Mouse (Mus musculus): ENCODE data around the gene Ppa1. TPM values are rescaled to one million over a fixed set of nuclear protein-coding genes. Genes with fewer than 3 reads are reported as not detected.

Ppa1 gene
- polyA plus RNA-seq, 2 experiments: 119 to 161 TPM

- no peak for DNase-seq (ENCODE audit: low spot score)
- no peak overlapping the region for H3K4me2 ChIP-seq (replicated peaks; ENCODE audit: low read depth, low read length, severe bottlenecking)
- H3K4me3 ChIP-seq (replicated peaks; ENCODE audit: low read length): no peak overlapping the region; the same call in 1 of the 2 replicates
Measured at GRCm38 (mm10) chr10:61624771-61625170, 23.6 kb upstream of the Ppa1 start.

GRCm38 (mm10) chr10:61625381-61626257 lies 22.7 kb upstream of the Ppa1 start:
- ATAC-seq (ENCODE audit: low FRiP score, low read depth) (no peak), DNase-seq (ENCODE audit: low spot score) (no peak)
- Histone ChIP-seq H3K27ac (replicated peaks; ENCODE audit: low read depth, low read length) (no peak overlapping the region), H3K4me2 (replicated peaks; ENCODE audit: low read depth, low read length, severe bottlenecking) (peak overlapping the region; percentile 86), H3K9ac (ENCODE audit: low read depth, low read length, severe bottlenecking) (peak overlapping the region; percentile 43), H3K4me1 (ENCODE audit: control insufficient read depth, insufficient read depth, low read length) (peaks cover 4% of the 10 kb centered on the region), H3K27me3 (ENCODE audit: control insufficient read depth, insufficient read depth, low read length) (peaks cover 23% of the 10 kb centered on the region), H3K9me3 (ENCODE audit: control insufficient read depth, low read length) (no peaks in the 10 kb centered on the region), H3K36me3 (ENCODE audit: control insufficient read depth, insufficient read depth, low read length) (no peaks in the 10 kb centered on the region), H3K4me3 (replicated peaks; ENCODE audit: low read length) (peak overlapping the region; percentile 43)
- TF ChIP-seq POLR2A (IDR thresholded peaks at IDR 0.05; ENCODE audit: borderline replicate concordance, extremely low read depth, insufficient read depth, insufficient read length): no peak
- WGBS: 3% methylated on average over 68 of the region's 74 CpGs

More at GRCm38 (mm10) chr10:61624771-61625170, 23.6 kb upstream of the Ppa1 start:
- H3K27ac ChIP-seq (replicated peaks; ENCODE audit: low read depth, low read length): no peak overlapping the region
- no peak for TF ChIP-seq POLR2A (IDR thresholded peaks at IDR 0.05; ENCODE audit: borderline replicate concordance, extremely low read depth, insufficient read depth, insufficient read length)
- H3K9ac ChIP-seq (ENCODE audit: low read depth, low read length, severe bottlenecking): no peak overlapping the region
- H3K9me3 ChIP-seq (ENCODE audit: control insufficient read depth, low read length): no peaks in the 10 kb centered on the region
- 33% methylated on average over 5 of the region's 5 CpGs for WGBS
- H3K36me3 ChIP-seq (ENCODE audit: control insufficient read depth, insufficient read depth, low read length): no peaks in the 10 kb centered on the region
- H3K4me1 ChIP-seq (ENCODE audit: control insufficient read depth, insufficient read depth, low read length): peaks cover 4% of the 10 kb centered on the region
- ATAC-seq (ENCODE audit: low FRiP score, low read depth): no peak
- peaks cover 23% of the 10 kb centered on the region for H3K27me3 ChIP-seq (ENCODE audit: control insufficient read depth, insufficient read depth, low read length)

- peaks cover 4% of the 10 kb centered on the region for H3K4me1 ChIP-seq (ENCODE audit: control insufficient read depth, insufficient read depth, low read length)
- no peak for ATAC-seq (ENCODE audit: low FRiP score, low read depth)
- no peak overlapping the region for H3K9ac ChIP-seq (ENCODE audit: low read depth, low read length, severe bottlenecking)
- no peaks in the 10 kb centered on the region for H3K36me3 ChIP-seq (ENCODE audit: control insufficient read depth, insufficient read depth, low read length)
- peaks cover 23% of the 10 kb centered on the region for H3K27me3 ChIP-seq (ENCODE audit: control insufficient read depth, insufficient read depth, low read length)
- H3K4me3 ChIP-seq (replicated peaks; ENCODE audit: low read length): no peak overlapping the region
- 85% methylated on average over 3 of the region's 3 CpGs for WGBS
- no peak overlapping the region for H3K4me2 ChIP-seq (replicated peaks; ENCODE audit: low read depth, low read length, severe bottlenecking)
- TF ChIP-seq POLR2A (IDR thresholded peaks at IDR 0.05; ENCODE audit: borderline replicate concordance, extremely low read depth, insufficient read depth, insufficient read length): no peak
- H3K9me3 ChIP-seq (ENCODE audit: control insufficient read depth, low read length): no peaks in the 10 kb centered on the region
- no peak for DNase-seq (ENCODE audit: low spot score)
- no peak overlapping the region for H3K27ac ChIP-seq (replicated peaks; ENCODE audit: low read depth, low read length)
Measured at GRCm38 (mm10) chr10:61626551-61626950, 21.8 kb upstream of the Ppa1 start.

GRCm38 (mm10) chr10:61627195-61627937 lies 21.0 kb upstream of the Ppa1 start:
- H3K9me3 ChIP-seq (ENCODE audit: control insufficient read depth, low read length): no peaks in the 10 kb centered on the region
- H3K4me2 ChIP-seq (replicated peaks; ENCODE audit: low read depth, low read length, severe bottlenecking): no peak overlapping the region
- H3K4me1 ChIP-seq (ENCODE audit: control insufficient read depth, insufficient read depth, low read length): peaks cover 4% of the 10 kb centered on the region
- DNase-seq (ENCODE audit: low spot score) (no peak), ATAC-seq (ENCODE audit: low FRiP score, low read depth) (no peak)
- H3K4me3 ChIP-seq (replicated peaks; ENCODE audit: low read length): no peak overlapping the region
- no peaks in the 10 kb centered on the region for H3K36me3 ChIP-seq (ENCODE audit: control insufficient read depth, insufficient read depth, low read length)
- no peak overlapping the region for H3K27ac ChIP-seq (replicated peaks; ENCODE audit: low read depth, low read length)
- WGBS: 45% methylated on average over 15 of the region's 15 CpGs
- no peak for TF ChIP-seq POLR2A (IDR thresholded peaks at IDR 0.05; ENCODE audit: borderline replicate concordance, extremely low read depth, insufficient read depth, insufficient read length)
- peaks cover 23% of the 10 kb centered on the region for H3K27me3 ChIP-seq (ENCODE audit: control insufficient read depth, insufficient read depth, low read length)
- H3K9ac ChIP-seq (ENCODE audit: low read depth, low read length, severe bottlenecking): no peak overlapping the region

- ATAC-seq (ENCODE audit: low FRiP score, low read depth) (no peak), DNase-seq (ENCODE audit: low spot score) (no peak)
- Histone ChIP-seq H3K4me2 (replicated peaks; ENCODE audit: low read depth, low read length, severe bottlenecking) (no peak overlapping the region), H3K4me1 (ENCODE audit: control insufficient read depth, insufficient read depth, low read length) (peaks cover 4% of the 10 kb centered on the region), H3K9ac (ENCODE audit: low read depth, low read length, severe bottlenecking) (no peak overlapping the region), H3K27ac (replicated peaks; ENCODE audit: low read depth, low read length) (no peak overlapping the region), H3K36me3 (ENCODE audit: control insufficient read depth, insufficient read depth, low read length) (no peaks in the 10 kb centered on the region), H3K9me3 (ENCODE audit: control insufficient read depth, low read length) (no peaks in the 10 kb centered on the region), H3K27me3 (ENCODE audit: control insufficient read depth, insufficient read depth, low read length) (peaks cover 23% of the 10 kb centered on the region), H3K4me3 (replicated peaks; ENCODE audit: low read length) (no peak overlapping the region)
- TF ChIP-seq POLR2A (IDR thresholded peaks at IDR 0.05; ENCODE audit: borderline replicate concordance, extremely low read depth, insufficient read depth, insufficient read length): no peak
- 73% methylated on average over 4 of the region's 4 CpGs for WGBS
Measured at GRCm38 (mm10) chr10:61627938-61628250, 20.5 kb upstream of the Ppa1 start.

All from limb, embryonic 14.5 days (tissue).